Mouse (Mus musculus): ENCODE results near the gene Arhgap9.

The Arhgap9 gene

GRCm38 (mm10) chr10:127322669-127323068 lies 905 bp downstream of the Arhgap9 start:
- no peak for DNase-seq (ENCODE audit: low spot score)

GRCm38 (mm10) chr10:127323131-127323855 lies 1.5 kb downstream of the Arhgap9 start:
- no peak for DNase-seq (ENCODE audit: low spot score)

- peak; percentile 86 for DNase-seq (ENCODE audit: low spot score)
Measured at GRCm38 (mm10) chr10:127324495-127324894, 2.7 kb downstream of the Arhgap9 start.

GRCm38 (mm10) chr10:127325454-127326016 lies 3.8 kb downstream of the Arhgap9 start:
- DNase-seq (ENCODE audit: low spot score), result peak; percentile 52

GRCm38 (mm10) chr10:127326017-127326801 lies 4.4 kb downstream of the Arhgap9 start:
- peak; percentile 55 for DNase-seq (ENCODE audit: low spot score)

GRCm38 (mm10) chr10:127326828-127327227 lies 5.1 kb downstream of the Arhgap9 start:
- DNase-seq (ENCODE audit: low spot score), result no peak

- DNase-seq (ENCODE audit: low spot score), result no peak
Measured at GRCm38 (mm10) chr10:127327461-127328145, 5.8 kb downstream of the Arhgap9 start.

GRCm38 (mm10) chr10:127330212-127330611 lies 8.4 kb downstream of the Arhgap9 start:
- DNase-seq (ENCODE audit: low spot score), result no peak

GRCm38 (mm10) chr10:127332211-127332874 lies 10.6 kb downstream of the Arhgap9 start:
- no peak for DNase-seq (ENCODE audit: low spot score)

- no peak for DNase-seq (ENCODE audit: low spot score)
Measured at GRCm38 (mm10) chr10:127333152-127333551, 11.4 kb downstream of the Arhgap9 start.

- DNase-seq (ENCODE audit: low spot score), result no peak
Measured at GRCm38 (mm10) chr10:127335271-127335670, 13.5 kb downstream of the Arhgap9 start.

- DNase-seq (ENCODE audit: low spot score), result no peak
Measured at GRCm38 (mm10) chr10:127336952-127337351, 15.2 kb downstream of the Arhgap9 start.

GRCm38 (mm10) chr10:127337536-127338099 lies 15.9 kb downstream of the Arhgap9 start:
- peak; percentile 45 for DNase-seq (ENCODE audit: low spot score)

- peak; percentile 86 for DNase-seq (ENCODE audit: low spot score)
Measured at GRCm38 (mm10) chr10:127338930-127339682, 17.3 kb downstream of the Arhgap9 start.

- no peak for DNase-seq (ENCODE audit: low spot score)
Measured at GRCm38 (mm10) chr10:127339683-127340576, 18.2 kb downstream of the Arhgap9 start.

GRCm38 (mm10) chr10:127340577-127341359 lies 19.0 kb downstream of the Arhgap9 start:
- no peak for DNase-seq (ENCODE audit: low spot score)

GRCm38 (mm10) chr10:127341360-127341690 lies 19.6 kb downstream of the Arhgap9 start:
- DNase-seq (ENCODE audit: low spot score), result no peak

- DNase-seq (ENCODE audit: low spot score), result peak; percentile 78
Measured at GRCm38 (mm10) chr10:127341891-127342639, 20.3 kb downstream of the Arhgap9 start, which contains the start of gene Gli1. Gli1 (minus strand) TSS chr10:127341974.
